Mouse (Mus musculus) stomach, postnatal 0 days (tissue): ENCODE results near the gene Cpsf7. TPM values are rescaled to one million over a fixed set of nuclear protein-coding genes. Genes with fewer than 3 reads are reported as not detected.

Experiments used
- ATAC-seq: fragments of 200-750 bp; cut with Nextera tagmentation; 2 replicates; pipeline ENCODE4 v1.8.0; 2017; ENCODE audit not compliant: low FRiP score, low TSS enrichment
- DNase-seq: peaks from one replicate; pipeline ENCODE4 v3.0.0-alpha.2; 2016; ENCODE audit warnings: low spot score
- H3K27ac ChIP-seq: fragments of 300-500 bp; sonication (generic); replicated peaks from 2 replicates; pipeline ENCODE4 v1.5.1; 2014; ENCODE audit warnings: mild to moderate bottlenecking, control low read depth
- H3K27me3 ChIP-seq: fragments of 300-500 bp; sonication (generic); 2 replicates; pipeline ENCODE4 v1.6.1; 2014; ENCODE audit warnings: low read length; ENCODE audit not compliant: control insufficient read depth, insufficient read depth
- H3K36me3 ChIP-seq: fragments of 300-500 bp; sonication (generic); 2 replicates; pipeline ENCODE4 v1.6.1; 2014; ENCODE audit warnings: low read length, mixed read lengths; ENCODE audit not compliant: control insufficient read depth, insufficient read depth
- H3K4me1 ChIP-seq: fragments of 300-500 bp; sonication (generic); replicated peaks from 2 replicates; pipeline ENCODE4 v1.6.1; 2014; ENCODE audit warnings: antibody characterized with exemption; ENCODE audit not compliant: control insufficient read depth, insufficient read depth
- H3K4me2 ChIP-seq: fragments of 300-500 bp; sonication (generic); replicated peaks from 2 replicates; pipeline ENCODE4 v1.6.1; 2014; ENCODE audit warnings: low read depth, mild to moderate bottlenecking, control low read depth, moderate library complexity
- H3K4me3 ChIP-seq: fragments of 300-500 bp; sonication (generic); 2 replicates; pipeline ENCODE4 v1.5.1; 2014; ENCODE audit warnings: low read depth, low read length, control low read depth
- H3K9ac ChIP-seq: fragments of 300-500 bp; sonication (generic); 2 replicates; pipeline ENCODE4 v1.6.1; 2014; ENCODE audit warnings: mild to moderate bottlenecking, low read length, control low read depth, mixed read lengths
- H3K9me3 ChIP-seq: fragments of 300-500 bp; sonication (generic); 2 replicates; pipeline ENCODE4 v1.6.1; 2016; ENCODE audit warnings: low read length; ENCODE audit not compliant: control insufficient read depth
- CTCF ChIP-seq: IDR thresholded peaks from 2 replicates; pipeline ENCODE4 v1.5.1; 2016; ENCODE audit warnings: antibody characterized with exemption, low read depth, mild to moderate bottlenecking, moderate library complexity
- EP300 ChIP-seq: optimal IDR thresholded peaks from 2 replicates; pipeline ENCODE3; 2016; ENCODE audit warnings: antibody characterized with exemption
- WGBS: fragments of 180-500 bp; shearing (Covaris S2); extraction: QIAGEN DNeasy Blood & Tissue Kit; methylation state at CpG from one replicate; pipeline ENCODE4 v1.1.7; 2014; 5-methylcytosine and 5-hydroxymethylcytosine counted together
- polyA plus RNA-seq: library from polyadenylated mRNA; unstranded; fragments of >200 nt; fragmentation: Nextera tagmentation; extraction: Ambion mirVana; gene quantifications from 2 replicates; pipeline ENCODE4 v1.2.1, GENCODE M21; 2015

The Cpsf7 gene
- polyA plus RNA-seq, 1 experiment from 2014 or later, result 12.5 TPM

DNA sequence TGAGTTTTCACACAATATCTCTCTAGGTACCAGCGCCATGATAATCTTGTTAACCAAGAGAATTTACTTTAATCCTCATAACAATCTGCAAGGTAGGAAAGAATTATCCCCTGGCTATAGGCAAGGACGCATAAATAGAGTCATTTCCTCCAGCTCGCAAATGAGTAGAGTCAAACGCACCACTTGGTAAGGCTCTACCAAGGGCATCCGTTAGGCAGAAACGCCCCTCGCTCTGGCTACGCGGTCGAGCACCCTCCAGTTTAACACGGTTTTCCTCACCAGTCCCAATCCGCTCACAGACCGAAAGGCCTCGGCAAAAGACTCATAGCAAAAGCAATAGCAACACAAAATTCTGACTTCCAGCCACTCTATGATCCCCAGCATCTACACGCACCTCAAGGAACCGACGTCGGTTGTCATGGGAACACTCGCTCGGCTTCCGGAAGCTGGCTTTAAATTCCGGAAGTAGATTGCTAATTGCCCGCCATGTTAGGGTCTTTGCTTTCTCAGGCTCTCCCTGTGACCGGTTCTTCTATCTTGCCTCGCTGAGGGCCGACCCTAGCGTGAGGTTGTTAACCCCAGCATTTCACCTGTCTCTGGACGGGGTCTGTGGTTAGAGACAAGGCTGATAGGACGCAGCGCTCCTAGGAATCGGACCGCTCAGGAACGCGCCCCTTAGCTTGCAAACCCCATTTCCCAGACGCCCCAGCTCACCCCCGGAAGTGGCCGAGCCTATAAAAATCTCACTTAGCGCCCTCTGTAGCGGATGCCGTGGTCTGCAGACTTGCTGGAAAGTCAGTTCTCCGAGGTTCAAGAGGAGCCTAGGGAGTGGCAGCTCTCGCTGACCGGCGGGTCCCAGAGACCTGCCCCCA, 51.9 kb downstream of the Cpsf7 start, which contains the start of the genes Cyb561a3 and Tmem138:
Gene Cyb561a3, plus strand, starts transcription at position 483 of the 872 bp plus-strand sequence.
Gene Tmem138, minus strand, starts transcription at position 673 of the 872 bp plus-strand sequence.
- Histone ChIP-seq H3K36me3 (peaks cover 4% of the 10 kb centered on the region; the same call in 1 of the 2 replicates), H3K4me2 (peak within 1 kb of the TSS; percentile 88), H3K4me1 (no peaks in the 10 kb centered on the region), H3K27ac (peak within 1 kb of the TSS; percentile 31), H3K9ac (peak within 1 kb of the TSS; percentile 76), H3K9me3 (no peaks in the 10 kb centered on the region), H3K27me3 (no peaks in the 10 kb centered on the region), H3K4me3 (peak within 1 kb of the TSS; percentile 62)
- DNase-seq (peak; percentile 94), ATAC-seq (peak; percentile 95)
- no peak for TF ChIP-seq EP300
- peak; percentile 78 for TF ChIP-seq CTCF
- under 1% methylated on average over 44 of the region's 44 CpGs for WGBS

DNA sequence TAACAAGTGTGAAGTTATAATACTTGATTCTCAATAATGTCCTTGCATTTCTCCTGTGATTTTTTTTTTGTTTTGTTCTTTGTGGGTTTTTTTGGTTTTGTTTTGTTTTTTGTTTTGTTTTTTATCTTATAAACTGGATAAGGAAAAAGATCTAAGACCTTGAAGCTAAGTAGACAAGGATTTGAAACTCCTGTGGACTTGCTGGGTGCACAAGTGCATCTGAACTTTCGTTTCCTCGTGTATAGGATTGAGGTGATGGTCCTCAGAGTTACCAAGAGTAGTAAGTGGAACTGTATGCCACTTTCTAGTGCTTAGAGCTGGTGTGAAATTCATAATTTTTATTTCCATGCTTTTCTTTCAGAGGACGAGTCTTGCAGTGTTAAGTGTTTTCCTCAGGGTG, 55.0 kb downstream of the Cpsf7 start:
- no peak overlapping the region for H3K27ac ChIP-seq
- H3K27me3 ChIP-seq, result no peaks in the 10 kb centered on the region
- H3K36me3 ChIP-seq, result no peaks in the 10 kb centered on the region
- WGBS, result 81% methylated on average over 3 of the region's 3 CpGs
- H3K9me3 ChIP-seq, result no peaks in the 10 kb centered on the region
- H3K4me2 ChIP-seq, result no peak overlapping the region
- TF ChIP-seq EP300 (no peak), CTCF (no peak)
- H3K4me3 ChIP-seq, result no peak overlapping the region
- no peaks in the 10 kb centered on the region for H3K4me1 ChIP-seq
- no peak for DNase-seq
- no peak overlapping the region for H3K9ac ChIP-seq
- ATAC-seq, result no peak

DNA sequence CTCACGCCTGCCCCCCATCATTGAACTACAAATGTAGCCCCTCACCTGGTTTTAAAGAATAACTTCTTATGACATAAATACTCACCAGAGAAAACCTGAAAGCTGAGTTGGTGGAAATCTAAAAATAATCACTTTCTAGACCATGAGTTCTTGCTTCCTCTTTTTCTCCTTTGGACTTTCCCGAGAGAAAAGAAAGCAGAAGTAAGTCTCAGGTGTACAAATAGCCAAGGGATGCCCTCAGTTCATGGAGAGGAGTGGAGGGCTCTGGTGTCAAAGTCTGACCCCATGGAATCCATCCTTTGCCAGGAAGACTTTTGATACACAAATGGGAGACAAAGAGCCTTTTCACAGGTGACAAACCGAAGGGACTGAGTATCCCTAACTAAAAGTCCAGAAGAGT, 55.7 kb downstream of the Cpsf7 start:
- WGBS, result 81% methylated on average over 3 of the region's 3 CpGs
- ATAC-seq (no peak), DNase-seq (no peak)
- Histone ChIP-seq H3K27me3 (no peaks in the 10 kb centered on the region), H3K36me3 (no peaks in the 10 kb centered on the region), H3K4me2 (no peak overlapping the region), H3K27ac (no peak overlapping the region), H3K4me1 (no peaks in the 10 kb centered on the region), H3K9me3 (no peaks in the 10 kb centered on the region), H3K9ac (no peak overlapping the region), H3K4me3 (no peak overlapping the region)
- TF ChIP-seq EP300 (no peak), CTCF (no peak)

DNA sequence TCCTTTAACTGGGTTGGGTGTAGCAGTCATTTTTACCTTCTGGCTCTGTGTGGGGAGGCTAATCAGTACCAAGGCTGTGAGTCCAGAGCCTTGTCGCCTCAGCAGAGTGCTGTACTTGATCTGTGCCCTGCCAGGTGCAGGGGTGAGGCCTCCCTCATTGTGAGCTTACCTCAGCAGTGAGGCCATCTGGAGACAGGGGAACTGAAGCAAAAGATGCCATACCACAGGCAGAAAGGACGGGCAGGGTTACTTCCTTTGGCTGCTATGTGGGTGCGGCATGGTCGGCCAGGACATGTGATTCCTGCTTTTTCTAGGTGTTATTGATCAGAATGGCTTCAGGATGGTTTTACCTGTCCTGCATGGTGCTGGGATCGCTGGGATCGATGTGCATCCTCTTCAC, 56.9 kb downstream of the Cpsf7 start:
- no peaks in the 10 kb centered on the region for H3K9me3 ChIP-seq
- no peaks in the 10 kb centered on the region for H3K27me3 ChIP-seq
- TF ChIP-seq CTCF, result no peak
- no peak for TF ChIP-seq EP300
- no peaks in the 10 kb centered on the region for H3K4me1 ChIP-seq
- H3K9ac ChIP-seq, result no peak overlapping the region
- no peaks in the 10 kb centered on the region for H3K36me3 ChIP-seq
- H3K27ac ChIP-seq, result no peak overlapping the region
- DNase-seq (no peak), ATAC-seq (no peak)
- WGBS, result 87% methylated on average over 6 of the region's 6 CpGs
- H3K4me2 ChIP-seq, result no peak overlapping the region
- H3K4me3 ChIP-seq, result no peak overlapping the region

DNA sequence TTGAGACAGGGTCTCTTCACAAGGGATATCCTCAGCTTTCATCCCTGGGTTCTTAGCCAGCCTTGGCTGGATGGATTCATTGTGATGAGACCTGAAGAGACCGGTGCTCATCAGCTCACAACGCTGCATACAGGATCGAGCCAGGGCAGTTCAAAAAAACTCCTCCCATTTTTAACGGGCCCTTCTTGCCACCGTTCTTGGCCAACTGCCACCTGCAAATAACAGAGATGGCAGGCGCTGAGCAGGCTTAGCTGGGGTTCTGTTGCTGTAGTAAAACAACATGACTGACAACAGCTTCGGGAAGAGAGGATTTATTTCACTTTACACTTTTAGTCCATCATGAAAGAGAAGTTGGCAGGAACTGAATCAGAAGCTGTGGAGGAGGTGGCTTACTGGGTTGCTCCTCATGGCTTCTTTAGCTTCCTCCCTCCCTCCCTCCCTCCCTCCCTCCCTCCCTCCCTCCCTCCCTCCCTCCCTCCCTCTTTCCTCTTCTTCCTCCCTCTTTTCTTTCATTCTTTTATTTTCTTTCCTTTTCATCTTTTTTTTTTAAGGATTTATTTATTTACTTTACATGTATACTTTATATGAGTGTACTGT, 58.6 kb downstream of the Cpsf7 start:
- DNase-seq (no peak), ATAC-seq (no peak)
- Histone ChIP-seq H3K27me3 (no peaks in the 10 kb centered on the region), H3K9ac (no peak overlapping the region), H3K9me3 (no peaks in the 10 kb centered on the region), H3K4me3 (no peak overlapping the region), H3K4me1 (no peaks in the 10 kb centered on the region), H3K27ac (no peak overlapping the region), H3K36me3 (no peaks in the 10 kb centered on the region), H3K4me2 (no peak overlapping the region)
- 59% methylated on average over 7 of the region's 7 CpGs for WGBS
- TF ChIP-seq EP300 (no peak), CTCF (no peak)

DNA sequence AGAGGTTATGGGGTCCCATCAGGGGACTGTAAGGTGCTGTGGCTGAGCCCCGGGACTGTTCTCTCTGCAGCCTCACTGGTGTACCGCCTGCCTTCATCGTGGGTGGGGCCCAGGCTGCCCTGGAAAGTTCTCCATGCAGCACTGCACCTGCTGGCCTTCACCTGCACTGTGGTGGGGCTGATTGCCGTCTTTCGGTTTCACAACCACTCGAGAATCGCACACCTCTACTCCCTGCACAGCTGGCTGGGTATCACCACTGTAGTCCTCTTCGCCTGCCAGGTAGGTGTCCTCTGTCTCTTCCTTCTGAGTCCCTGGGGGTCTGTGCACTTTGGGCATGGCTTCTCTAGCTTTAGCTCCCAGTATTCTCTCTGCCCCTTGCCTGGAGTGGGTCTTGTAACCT, 60.0 kb downstream of the Cpsf7 start:
- Histone ChIP-seq H3K27me3 (no peaks in the 10 kb centered on the region), H3K9me3 (no peaks in the 10 kb centered on the region), H3K9ac (no peak overlapping the region), H3K27ac (no peak overlapping the region), H3K4me1 (no peaks in the 10 kb centered on the region), H3K4me3 (no peak overlapping the region), H3K4me2 (no peak overlapping the region), H3K36me3 (no peaks in the 10 kb centered on the region)
- 84% methylated on average over 8 of the region's 8 CpGs for WGBS
- DNase-seq (no peak), ATAC-seq (peak; percentile 49; the same call in 1 of the 2 replicates)
- TF ChIP-seq CTCF (no peak), EP300 (no peak)
